ENCODE assay signal across 8 mouse cellular contexts in genomic region chr1:98095246-98095990, GRCm38 (mm10). TPM values are rescaled to one million over a fixed set of nuclear protein-coding genes. Genes with fewer than 3 reads are reported as not detected.
DNase-seq lines count a peak whose midpoint lies in the region; ATAC-seq and TF ChIP-seq lines count a peak whose summit lies in the region.

TSS of gene Pam (minus strand) at chr1:98095646.

- peak within 1 kb of the TSS; percentile 79 for H3K9ac ChIP-seq in limb, embryonic 14.5 days (ENCODE audit: low read depth, low read length, severe bottlenecking)
- peak within 1 kb of the TSS; percentile 83 for H3K9ac ChIP-seq in midbrain, embryonic 15.5 days

- H3K9me3 ChIP-seq in limb, embryonic 14.5 days (ENCODE audit: control insufficient read depth, low read length), result no peaks in the 10 kb centered on the region
- no peaks in the 10 kb centered on the region for H3K9me3 ChIP-seq in midbrain, embryonic 15.5 days

- 0% methylated on average over 45 of the region's 82 CpGs for WGBS in limb, embryonic 14.5 days
- under 1% methylated on average over 75 of the region's 82 CpGs for WGBS in midbrain, embryonic 15.5 days
- under 1% methylated on average over 66 of the region's 82 CpGs for WGBS in spleen, adult 2 months

- DNase-seq in 3T3-L1 (ENCODE audit: low read depth, low spot score), result peak; percentile 77
- DNase-seq in heart, adult 9 months (ENCODE audit: low spot score in 2 of 2), result peak; percentile 89 to 90
- peak; percentile 88 for DNase-seq in kidney, adult 9 months
- peak; percentile 81 for DNase-seq in limb, embryonic 14.5 days (ENCODE audit: low spot score)
- peak in 1 of 2 experiments; percentile 34 for DNase-seq in spleen, adult 2 months (ENCODE audit: low read depth in 1 of 2, low spot score in 2 of 2)

- no peak for TF ChIP-seq POLR2A in bone marrow macrophage, adult 2 months (IDR thresholded peaks at IDR 0.05; ENCODE audit: borderline replicate concordance, low read depth, low read length)
- no peak for TF ChIP-seq POLR2A in embryonic fibroblast, embryonic 13.5 days (IDR thresholded peaks at IDR 0.05; ENCODE audit: low read depth, low read length)
- TF ChIP-seq POLR2A in limb, embryonic 14.5 days (IDR thresholded peaks at IDR 0.05; ENCODE audit: borderline replicate concordance, extremely low read depth, insufficient read depth, insufficient read length), result no peak
- TF ChIP-seq POLR2A in spleen, adult 2 months (IDR thresholded peaks at IDR 0.05; ENCODE audit: low read depth, low read length), result no peak

- H3K4me2 ChIP-seq in limb, embryonic 14.5 days (replicated peaks; ENCODE audit: low read depth, low read length, severe bottlenecking), result peak within 1 kb of the TSS; percentile 78
- H3K4me2 ChIP-seq in midbrain, embryonic 15.5 days, result peak within 1 kb of the TSS; percentile 85

- H3K4me3 ChIP-seq in bone marrow macrophage, adult 2 months (ENCODE audit: insufficient read depth, low read length), result peak within 1 kb of the TSS; percentile 95
- peak within 1 kb of the TSS; percentile 96 for H3K4me3 ChIP-seq in embryonic fibroblast, embryonic 13.5 days (ENCODE audit: insufficient read depth, low read length)
- H3K4me3 ChIP-seq in limb, embryonic 14.5 days (replicated peaks; ENCODE audit: low read length), result peak within 1 kb of the TSS; percentile 81
- peak within 1 kb of the TSS; percentile 74 for H3K4me3 ChIP-seq in midbrain, embryonic 15.5 days
- H3K4me3 ChIP-seq in spleen, adult 2 months (ENCODE audit: extremely low read depth, insufficient read depth, insufficient read length), result peak within 1 kb of the TSS; percentile 63

- peak; percentile 93 for ATAC-seq in limb, embryonic 14.5 days (ENCODE audit: low FRiP score, low read depth)
- peak; percentile 92 for ATAC-seq in midbrain, embryonic 15.5 days (replicated peaks)

- H3K36me3 ChIP-seq in limb, embryonic 14.5 days (ENCODE audit: control insufficient read depth, insufficient read depth, low read length), result no peaks in the 10 kb centered on the region
- H3K36me3 ChIP-seq in midbrain, embryonic 15.5 days (replicated peaks), result no peaks in the 10 kb centered on the region
- no peaks in the 10 kb centered on the region for H3K36me3 ChIP-seq in spleen, adult 2 months (ENCODE audit: control insufficient read depth, insufficient read depth, low read length)

- H3K4me1 ChIP-seq in bone marrow macrophage, adult 2 months (ENCODE audit: control insufficient read depth, insufficient read depth, low read length), result peaks cover 11% of the 10 kb centered on the region
- no peaks in the 10 kb centered on the region for H3K4me1 ChIP-seq in embryonic fibroblast, embryonic 13.5 days (ENCODE audit: control insufficient read depth, insufficient read depth, low read length)
- H3K4me1 ChIP-seq in limb, embryonic 14.5 days (ENCODE audit: control insufficient read depth, insufficient read depth, low read length), result 0 out of 2 replicates have a peak, but pooled peaks cover 6% of the 10 kb centered on the region
- peaks cover 19% of the 10 kb centered on the region for H3K4me1 ChIP-seq in midbrain, embryonic 15.5 days
- peaks cover 3% of the 10 kb centered on the region; the same call in 1 of the 2 replicates for H3K4me1 ChIP-seq in spleen, adult 2 months (ENCODE audit: control insufficient read depth, insufficient read depth, insufficient read length)

- no peaks in the 10 kb centered on the region for H3K27me3 ChIP-seq in limb, embryonic 14.5 days (ENCODE audit: control insufficient read depth, insufficient read depth, low read length)
- H3K27me3 ChIP-seq in midbrain, embryonic 15.5 days (replicated peaks), result no peaks in the 10 kb centered on the region
- peaks cover 2% of the 10 kb centered on the region; the same call in 1 of the 2 replicates for H3K27me3 ChIP-seq in spleen, adult 2 months (ENCODE audit: control insufficient read depth, insufficient read depth, low read length)

- H3K27ac ChIP-seq in bone marrow macrophage, adult 2 months (ENCODE audit: insufficient read depth, low read depth, low read length), result peak within 1 kb of the TSS; percentile 25
- 0 out of 2 replicates have a peak within 1 kb of the TSS, but pooled peaks have one; percentile 27 for H3K27ac ChIP-seq in embryonic fibroblast, embryonic 13.5 days (ENCODE audit: insufficient read depth, low read length)
- peak within 1 kb of the TSS; percentile 69 for H3K27ac ChIP-seq in limb, embryonic 14.5 days (replicated peaks; ENCODE audit: low read depth, low read length)
- peak within 1 kb of the TSS; percentile 89 for H3K27ac ChIP-seq in midbrain, embryonic 15.5 days
- H3K27ac ChIP-seq in spleen, adult 2 months (ENCODE audit: insufficient read depth, low read length), result peak within 1 kb of the TSS; percentile 57

- TF ChIP-seq CTCF in bone marrow macrophage, adult 2 months (IDR thresholded peaks at IDR 0.05; ENCODE audit: low read depth, low read length), result no peak
- TF ChIP-seq CTCF in embryonic fibroblast, embryonic 13.5 days (IDR thresholded peaks at IDR 0.05; ENCODE audit: borderline replicate concordance, insufficient read depth, low read length), result no peak
- no peak for TF ChIP-seq CTCF in spleen, adult 2 months (IDR thresholded peaks at IDR 0.05; ENCODE audit: extremely low read depth, insufficient read depth, insufficient read length, insufficient replicate concordance)

RNA-seq across cellular contexts. Expression of gene Pam, which starts in this region (rescaled TPM):
- polyA plus RNA-seq in bone marrow macrophage, adult 2 months (2012; ENCODE audit: insufficient read depth, insufficient read length, missing spikeins), result 33.0 and 37.0 TPM in 2 replicates
- 78.7 and 88.9 TPM in 2 replicates for polyA plus RNA-seq in embryonic fibroblast, embryonic 13.5 days (2011; ENCODE audit: insufficient read length, low read depth, missing spikeins)
- 36.2 and 37.8 TPM in 2 replicates for polyA plus RNA-seq in limb, embryonic 14.5 days (2012; rRNA removed)
- 54.1 and 56.9 TPM in 2 replicates for polyA plus RNA-seq in limb, embryonic 14.5 days (2014; fragmentation: Nextera tagmentation; extraction: Ambion mirVana)
- polyA plus RNA-seq in midbrain, embryonic 15.5 days (2015; fragmentation: Nextera tagmentation; extraction: Ambion mirVana), result 35.8 and 40.7 TPM in 2 replicates
- 22.8 and 55.4 TPM in 2 replicates for polyA plus RNA-seq in spleen, adult 2 months (2012; rRNA removed)

Comparison
In these comparisons a context has a peak if more than half of its experiments do, and no peak if none do; other contexts are left out.
1. H3K27ac ChIP-seq: peak in every context shown above with its lines; median percentile 89 in midbrain, embryonic 15.5 days; 69 in limb, embryonic 14.5 days; 57 in spleen, adult 2 months; 27 in embryonic fibroblast, embryonic 13.5 days; 25 in bone marrow macrophage, adult 2 months.